Mouse (Mus musculus) right cerebral cortex, adult 18-20 months (tissue): Measurements from ENCODE around the gene Adamts8.

ENCODE experiments used
- DNase-seq: peaks from one replicate; pipeline ENCODE4 v3.0.0; 2022; ENCODE audit warnings: mixed read lengths

Gene Adamts8

GRCm38 (mm10) chr9:30942512-30943313 is at the start of gene Adamts8:
TSS of gene Adamts8 (plus strand) at chr9:30942562.
- DNase-seq, result peak; percentile 32

GRCm38 (mm10) chr9:30895618-30896017 is 46.7 kb upstream of the Adamts8 start:
- no peak for DNase-seq

- DNase-seq, result peak; percentile 43
Observed at GRCm38 (mm10) chr9:30896752-30897151, 45.6 kb upstream of the Adamts8 start.

- DNase-seq, result no peak
Observed at GRCm38 (mm10) chr9:30897169-30897568, 45.2 kb upstream of the Adamts8 start.

- no peak for DNase-seq
Observed at GRCm38 (mm10) chr9:30902152-30902551, 40.2 kb upstream of the Adamts8 start.

GRCm38 (mm10) chr9:30902641-30903040 is 39.7 kb upstream of the Adamts8 start:
- no peak for DNase-seq

GRCm38 (mm10) chr9:30903266-30903665 is 39.1 kb upstream of the Adamts8 start:
- no peak for DNase-seq

GRCm38 (mm10) chr9:30905861-30906260 is 36.5 kb upstream of the Adamts8 start:
- no peak for DNase-seq

- no peak for DNase-seq
Observed at GRCm38 (mm10) chr9:30906426-30906825, 35.9 kb upstream of the Adamts8 start.

GRCm38 (mm10) chr9:30907677-30908295 is 34.6 kb upstream of the Adamts8 start:
- DNase-seq, result no peak

- no peak for DNase-seq
Observed at GRCm38 (mm10) chr9:30908296-30908690, 34.1 kb upstream of the Adamts8 start.

- DNase-seq, result no peak
Observed at GRCm38 (mm10) chr9:30908973-30909372, 33.4 kb upstream of the Adamts8 start.

- no peak for DNase-seq
Observed at GRCm38 (mm10) chr9:30910491-30910890, 31.9 kb upstream of the Adamts8 start.

- DNase-seq, result no peak
Observed at GRCm38 (mm10) chr9:30912161-30912560, 30.2 kb upstream of the Adamts8 start.

- DNase-seq, result no peak
Observed at GRCm38 (mm10) chr9:30913429-30913828, 28.9 kb upstream of the Adamts8 start.

- DNase-seq, result no peak
Observed at GRCm38 (mm10) chr9:30914241-30914640, 28.1 kb upstream of the Adamts8 start.

- DNase-seq, result no peak
Observed at GRCm38 (mm10) chr9:30916266-30916968, 25.9 kb upstream of the Adamts8 start.

GRCm38 (mm10) chr9:30918466-30919356 is 23.7 kb upstream of the Adamts8 start:
- no peak for DNase-seq

GRCm38 (mm10) chr9:30919686-30920085 is 22.7 kb upstream of the Adamts8 start:
- no peak for DNase-seq

- DNase-seq, result peak; percentile 28
Observed at GRCm38 (mm10) chr9:30920736-30921135, 21.6 kb upstream of the Adamts8 start.

- DNase-seq, result no peak
Observed at GRCm38 (mm10) chr9:30921261-30922103, 20.9 kb upstream of the Adamts8 start.
